22 mouse cellular contexts compared by ENCODE assay signal in genomic region chr11:93548904-93549303, GRCm38 (mm10).
DNase-seq lines count a peak whose midpoint lies in the region; ATAC-seq and TF ChIP-seq lines count a peak whose summit lies in the region.
"Had no signal": no experiment of that assay in that cellular context is flagged by ENCODE, and none has a peak within 500 bp of the region (broad histone marks: within the 10 kb centered on the region; RNA-seq: fewer than 3 reads in every experiment).

No protein-coding gene starts in this region.

- TF ChIP-seq POLR2A in brain, embryonic 14.5 days (IDR thresholded peaks at IDR 0.05; ENCODE audit: borderline replicate concordance, extremely low read depth, insufficient read depth, insufficient read length, poor library complexity, severe bottlenecking): no peak

- H3K9ac ChIP-seq in forebrain, embryonic 15.5 days (replicated peaks): no peak overlapping the region
- no peak overlapping the region for H3K9ac ChIP-seq in midbrain, embryonic 12.5 days (replicated peaks)
- no peak overlapping the region for H3K9ac ChIP-seq in neural tube, embryonic 12.5 days
- H3K9ac ChIP-seq: forebrain, embryonic 13.5 days; limb, embryonic 13.5 days; liver, embryonic 13.5 days; lung, embryonic 14.5 days had no signal

- no peak for ATAC-seq in forebrain, embryonic 15.5 days (replicated peaks)
- no peak for ATAC-seq in midbrain, embryonic 12.5 days (ENCODE audit: low FRiP score, low read depth)
- 0 out of 2 replicates have a peak, but pooled peaks have one; percentile 44 for ATAC-seq in neural tube, embryonic 12.5 days (ENCODE audit: low FRiP score, low read depth)
- ATAC-seq: CD4-positive, CD25-positive, alpha-beta regulatory T cell, adult 4 months; forebrain, embryonic 13.5 days; intestine, postnatal 0 days had no signal

- H3K4me3 ChIP-seq in forebrain, embryonic 15.5 days: no peak overlapping the region
- no peak overlapping the region for H3K4me3 ChIP-seq in forebrain, embryonic 10.5 days
- H3K4me3 ChIP-seq in midbrain, embryonic 12.5 days: no peak overlapping the region
- H3K4me3 ChIP-seq in neural tube, embryonic 12.5 days: no peak overlapping the region
- H3K4me3 ChIP-seq: embryonic facial prominence, embryonic 10.5 days; forebrain, embryonic 13.5 days; limb, embryonic 13.5 days; liver, embryonic 13.5 days had no signal

- H3K36me3 ChIP-seq in forebrain, embryonic 15.5 days: no peaks in the 10 kb centered on the region
- no peaks in the 10 kb centered on the region for H3K36me3 ChIP-seq in forebrain, embryonic 10.5 days (replicated peaks)
- no peaks in the 10 kb centered on the region for H3K36me3 ChIP-seq in midbrain, embryonic 12.5 days
- no peaks in the 10 kb centered on the region for H3K36me3 ChIP-seq in neural tube, embryonic 12.5 days
- H3K36me3 ChIP-seq: embryonic facial prominence, embryonic 10.5 days; limb, embryonic 13.5 days; liver, embryonic 13.5 days had no signal

- H3K27me3 ChIP-seq in forebrain, embryonic 15.5 days: no peaks in the 10 kb centered on the region
- no peaks in the 10 kb centered on the region for H3K27me3 ChIP-seq in forebrain, embryonic 10.5 days (ENCODE audit: poor library complexity, severe bottlenecking)
- no peaks in the 10 kb centered on the region for H3K27me3 ChIP-seq in midbrain, embryonic 12.5 days
- H3K27me3 ChIP-seq in neural tube, embryonic 12.5 days (replicated peaks): no peaks in the 10 kb centered on the region
- H3K27me3 ChIP-seq: forebrain, embryonic 13.5 days; limb, embryonic 13.5 days; liver, embryonic 13.5 days had no signal

- H3K27ac ChIP-seq in forebrain, embryonic 15.5 days (replicated peaks): peak overlapping the region; percentile 13; the same call in 1 of the 2 replicates
- H3K27ac ChIP-seq in forebrain, embryonic 10.5 days: no peak overlapping the region
- peak overlapping the region; percentile 60; the same call in 1 of the 2 replicates for H3K27ac ChIP-seq in midbrain, embryonic 12.5 days (replicated peaks)
- H3K27ac ChIP-seq in neural tube, embryonic 12.5 days: no peak overlapping the region
- H3K27ac ChIP-seq: embryonic facial prominence, embryonic 10.5 days; forebrain, embryonic 13.5 days; limb, embryonic 13.5 days; liver, embryonic 13.5 days had no signal

- DNase-seq in forebrain, embryonic 10.5 days (ENCODE audit: extremely low spot score, low spot score): no peak
- DNase-seq in brain, embryonic 14.5 days (ENCODE audit: low read depth): peak; percentile 55
- no peak for DNase-seq in embryo, embryonic 9.5 days (ENCODE audit: extremely low spot score)
- DNase-seq in urinary bladder, postnatal 36 days (ENCODE audit: low spot score in 2 of 2): no peak
- DNase-seq: adrenal gland, postnatal 14 days; cerebellum, adult 9-10 months; gastrocnemius, postnatal 10 days; heart, adult 11 months; kidney, postnatal 36 days; liver, embryonic 13.5 days; lung, embryonic 14.5 days; retina, postnatal 1 day; right cerebral cortex, postnatal 25 days had no signal

- H3K4me1 ChIP-seq in forebrain, embryonic 15.5 days: no peaks in the 10 kb centered on the region
- H3K4me1 ChIP-seq in forebrain, embryonic 10.5 days: no peaks in the 10 kb centered on the region
- H3K4me1 ChIP-seq in midbrain, embryonic 12.5 days: 0 out of 2 replicates have a peak, but pooled peaks cover 6% of the 10 kb centered on the region
- H3K4me1 ChIP-seq in neural tube, embryonic 12.5 days: no peaks in the 10 kb centered on the region
- H3K4me1 ChIP-seq: embryonic facial prominence, embryonic 10.5 days; limb, embryonic 13.5 days; liver, embryonic 13.5 days had no signal

- no peaks in the 10 kb centered on the region for H3K9me3 ChIP-seq in forebrain, embryonic 15.5 days
- H3K9me3 ChIP-seq in forebrain, embryonic 10.5 days: no peaks in the 10 kb centered on the region
- no peaks in the 10 kb centered on the region for H3K9me3 ChIP-seq in midbrain, embryonic 12.5 days
- H3K9me3 ChIP-seq in neural tube, embryonic 12.5 days: no peaks in the 10 kb centered on the region
- H3K9me3 ChIP-seq: embryonic facial prominence, embryonic 10.5 days; forebrain, embryonic 13.5 days; limb, embryonic 13.5 days; liver, embryonic 13.5 days had no signal

- TF ChIP-seq CTCF in brain, embryonic 14.5 days (IDR thresholded peaks at IDR 0.05; ENCODE audit: borderline replicate concordance, extremely low read depth, insufficient read depth, insufficient read length): no peak

- 49% methylated on average over 5 of the region's 5 CpGs for WGBS in forebrain, embryonic 15.5 days
- 74% methylated on average over 5 of the region's 5 CpGs for WGBS in forebrain, embryonic 10.5 days
- WGBS in midbrain, embryonic 12.5 days: 50% methylated on average over 5 of the region's 5 CpGs
- WGBS in neural tube, embryonic 12.5 days: 47% methylated on average over 5 of the region's 5 CpGs

- no peak overlapping the region for H3K4me2 ChIP-seq in forebrain, embryonic 15.5 days (replicated peaks)
- no peak overlapping the region for H3K4me2 ChIP-seq in midbrain, embryonic 12.5 days (replicated peaks)
- no peak overlapping the region for H3K4me2 ChIP-seq in neural tube, embryonic 12.5 days (replicated peaks)
- H3K4me2 ChIP-seq: forebrain, embryonic 13.5 days; heart, embryonic 11.5 days; limb, embryonic 13.5 days; liver, embryonic 13.5 days; lung, embryonic 14.5 days had no signal

Comparison
In these comparisons a context has a peak if more than half of its experiments do, and no peak if none do; other contexts are left out.
1. H3K27ac ChIP-seq: peak in forebrain, embryonic 15.5 days (single experiment) and midbrain, embryonic 12.5 days (single experiment); none in forebrain, embryonic 10.5 days (single experiment) and neural tube, embryonic 12.5 days (single experiment).